Mouse (Mus musculus) brain, embryonic 14.5 days (tissue): ENCODE results near the gene Mfsd8. TPM values are rescaled to one million over a fixed set of nuclear protein-coding genes. Genes with fewer than 3 reads are reported as not detected.

Experiments
- DNase-seq: peaks from one replicate; pipeline ENCODE4 v3.0.0-alpha.2; 2011; ENCODE audit warnings: low read depth
- CTCF ChIP-seq: fragments of 200-500 bp; IDR thresholded peaks from 2 replicates; pipeline ENCODE4 v1.5.1; 2012; ENCODE audit warnings: inconsistent platforms, mild to moderate bottlenecking, moderate library complexity, borderline replicate concordance; ENCODE audit not compliant: insufficient read depth, insufficient read length; ENCODE audit errors: extremely low read depth
- POLR2A ChIP-seq: fragments of 200-500 bp; IDR thresholded peaks from 2 replicates; pipeline ENCODE4 v1.6.1; 2012; ENCODE audit warnings: mild to moderate bottlenecking, inconsistent platforms, borderline replicate concordance; ENCODE audit not compliant: poor library complexity, insufficient read depth, insufficient read length, severe bottlenecking; ENCODE audit errors: extremely low read depth
- polyA plus RNA-seq: library from polyadenylated mRNA; depleted of rRNA; stranded (reverse); fragments of >200 nt; gene quantifications from 2 replicates; pipeline ENCODE4 v1.2.3, GENCODE M21; 2012; rRNA removed

Mfsd8 gene
- polyA plus RNA-seq, 1 experiment: 10.8 TPM

GRCm38 (mm10) chr3:40798500-40798899, 48.2 kb downstream of the Mfsd8 start:
- peak; percentile 74 for DNase-seq
- TF ChIP-seq POLR2A: no peak
- TF ChIP-seq CTCF: peak; percentile 50; the same call in 1 of the 2 replicates

DNA sequence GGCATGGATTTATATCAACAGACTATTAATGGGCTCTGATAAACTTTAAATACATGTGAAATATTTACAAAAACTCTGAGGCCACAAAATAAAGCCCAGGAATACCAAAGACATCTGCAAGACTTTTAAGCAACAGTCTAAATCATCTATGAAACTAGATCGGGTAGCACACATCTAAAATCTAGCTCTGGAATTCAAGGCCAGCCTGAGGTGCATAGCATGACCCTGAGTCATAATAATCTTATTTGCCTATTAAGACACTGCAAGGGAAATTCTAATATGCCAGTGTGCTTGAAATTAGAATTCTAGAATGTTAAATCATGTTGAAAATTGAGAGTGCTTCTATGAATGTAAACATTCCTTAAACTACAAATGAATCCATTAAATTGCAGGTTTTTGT, 48.6 kb downstream of the Mfsd8 start:
- DNase-seq: no peak

DNA sequence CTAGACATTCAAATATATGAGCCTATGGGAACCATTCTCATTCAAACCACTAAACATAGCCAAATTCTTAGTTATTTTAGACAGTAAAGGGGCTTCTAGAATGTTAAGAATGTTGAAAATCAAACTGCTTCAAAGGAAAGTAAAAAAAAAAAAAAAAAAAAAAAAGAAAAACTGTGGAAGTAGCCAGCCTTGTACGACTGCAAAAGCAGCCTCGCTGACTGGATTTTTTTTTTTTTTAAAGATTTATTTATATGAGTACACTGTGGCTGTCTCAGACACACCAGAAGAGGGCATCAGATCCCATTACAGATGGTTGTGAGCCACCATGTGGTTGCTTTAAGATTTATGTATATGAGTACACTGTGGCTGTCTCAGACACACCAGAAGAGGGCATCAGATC, 52.9 kb downstream of the Mfsd8 start:
- TF ChIP-seq CTCF (no peak), POLR2A (no peak)
- no peak for DNase-seq

More for the DNA sequence above, 48.6 kb downstream of the Mfsd8 start:
- TF ChIP-seq CTCF (no peak), POLR2A (no peak)

Other genes with a start within 250 kb of the Mfsd8 start
- gene Slc25a31, start 138.0 kb downstream of the Mfsd8 start, polyA plus RNA-seq: 0.21 and 0.27 TPM in 2 replicates
- gene Hspa4l, start 102.4 kb downstream of the Mfsd8 start, polyA plus RNA-seq: 12.0 and 21.4 TPM in 2 replicates
- 12.9 and 19.9 TPM in 2 replicates for gene Plk4, start 46.9 kb downstream of the Mfsd8 start, polyA plus RNA-seq
- gene Abhd18, start 84 bp upstream of the Mfsd8 start, polyA plus RNA-seq: 9.5 and 11.5 TPM in 2 replicates
- 0.05 and 0.09 TPM in 2 replicates for gene 1700034I23Rik, start 55.7 kb upstream of the Mfsd8 start, polyA plus RNA-seq
- 5.9 and 8.4 TPM in 2 replicates for gene Larp1b, start 102.9 kb upstream of the Mfsd8 start, polyA plus RNA-seq
- 25.5 and 29.2 TPM in 2 replicates for gene Pgrmc2, start 236.2 kb upstream of the Mfsd8 start, polyA plus RNA-seq